Mouse (Mus musculus) c-Kit-negative CD71-positive TER-119-positive erythroid progenitor cells, embryonic 14.5 days (primary cell): ENCODE data around the gene Gm11639.
A peak's percentile ranks its signal among the peaks of the same experiment; 100 is the strongest.

Experiments
- DNase-seq: peaks from one replicate; pipeline ENCODE4 v3.0.0-alpha.2; 2013; ENCODE audit warnings: low read depth, low spot score

The Gm11639 gene

GRCm38 (mm10) chr11:105152357-105152899, 466.9 kb downstream of the Gm11639 start:
- peak; percentile 69 for DNase-seq

- peak; percentile 70 for DNase-seq
Observed at GRCm38 (mm10) chr11:105153068-105153833, 467.7 kb downstream of the Gm11639 start.

GRCm38 (mm10) chr11:105155915-105156314, 470.4 kb downstream of the Gm11639 start:
- DNase-seq = no peak

GRCm38 (mm10) chr11:105156748-105157267, 471.3 kb downstream of the Gm11639 start:
- DNase-seq = no peak

DNA sequence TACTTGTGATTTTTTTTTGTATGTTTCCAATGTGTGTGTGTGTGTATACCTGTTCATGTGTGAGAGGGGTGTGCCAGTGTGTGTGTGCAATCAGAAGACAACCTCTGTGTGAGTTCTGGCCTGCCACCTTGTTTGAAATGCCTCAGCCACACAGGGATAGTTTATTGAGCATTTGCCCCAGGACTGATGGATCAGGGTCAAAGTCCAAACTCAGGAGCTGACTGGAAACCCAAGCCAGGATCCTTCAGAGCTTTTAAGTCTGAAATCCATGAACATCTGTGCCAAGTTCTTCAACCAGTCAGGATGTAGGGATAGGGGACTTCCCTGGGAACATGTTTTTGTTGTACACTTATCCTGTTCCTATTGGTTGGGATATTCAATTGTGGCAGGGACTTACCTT, 472.5 kb downstream of the Gm11639 start:
- DNase-seq = no peak

DNA sequence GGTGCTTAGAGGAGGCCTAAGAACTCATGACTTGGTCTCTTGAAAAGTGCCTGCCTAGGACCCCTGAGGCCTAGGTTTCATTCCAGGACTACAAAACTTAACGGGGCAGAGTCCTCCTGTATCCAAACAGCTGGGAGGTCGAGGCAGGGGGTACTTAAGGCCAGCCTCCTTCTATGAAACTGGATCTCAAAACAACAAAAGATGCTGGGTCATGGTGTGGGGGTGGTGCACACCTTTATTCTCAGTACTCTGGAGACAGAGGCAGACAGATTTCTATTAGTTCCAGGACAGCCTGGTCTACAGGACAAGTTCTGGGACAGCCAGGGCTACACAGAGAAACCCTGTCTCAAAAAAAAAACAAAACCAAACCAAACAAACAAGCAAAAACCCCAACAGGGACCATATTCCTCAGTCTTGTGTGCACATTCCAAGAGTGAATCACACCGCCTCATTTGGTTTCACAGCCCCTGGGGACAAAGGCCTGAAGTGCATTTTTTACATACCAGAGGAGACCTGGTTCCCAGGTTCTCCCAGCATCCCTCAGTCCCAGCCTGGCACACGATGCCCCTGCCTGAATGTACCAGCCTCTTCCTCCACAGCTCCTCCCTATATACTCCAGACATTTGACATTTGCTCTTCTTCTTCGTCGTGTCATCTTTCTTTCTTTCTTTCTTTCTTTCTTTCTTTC, 474.3 kb downstream of the Gm11639 start:
- no peak for DNase-seq

DNA sequence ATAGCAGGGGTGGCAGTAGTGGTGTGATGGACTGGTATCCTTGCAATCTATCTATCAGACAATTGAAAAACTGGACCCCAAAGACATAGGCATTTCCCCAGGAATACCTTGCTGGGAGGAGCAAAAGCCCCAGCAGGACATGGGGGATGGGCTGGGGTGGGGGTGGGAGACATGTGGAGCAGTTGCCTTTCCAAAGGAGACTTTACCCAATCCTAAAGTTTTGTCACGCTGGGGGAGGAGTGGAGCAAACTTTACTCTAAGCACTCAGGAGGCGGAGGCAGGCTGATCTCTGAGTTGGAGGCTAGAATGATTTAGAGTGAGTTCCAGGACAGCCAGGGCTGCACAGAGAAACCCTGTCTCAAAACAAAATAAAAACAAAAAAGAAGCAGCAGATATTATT, 475.9 kb downstream of the Gm11639 start:
- no peak for DNase-seq

DNA sequence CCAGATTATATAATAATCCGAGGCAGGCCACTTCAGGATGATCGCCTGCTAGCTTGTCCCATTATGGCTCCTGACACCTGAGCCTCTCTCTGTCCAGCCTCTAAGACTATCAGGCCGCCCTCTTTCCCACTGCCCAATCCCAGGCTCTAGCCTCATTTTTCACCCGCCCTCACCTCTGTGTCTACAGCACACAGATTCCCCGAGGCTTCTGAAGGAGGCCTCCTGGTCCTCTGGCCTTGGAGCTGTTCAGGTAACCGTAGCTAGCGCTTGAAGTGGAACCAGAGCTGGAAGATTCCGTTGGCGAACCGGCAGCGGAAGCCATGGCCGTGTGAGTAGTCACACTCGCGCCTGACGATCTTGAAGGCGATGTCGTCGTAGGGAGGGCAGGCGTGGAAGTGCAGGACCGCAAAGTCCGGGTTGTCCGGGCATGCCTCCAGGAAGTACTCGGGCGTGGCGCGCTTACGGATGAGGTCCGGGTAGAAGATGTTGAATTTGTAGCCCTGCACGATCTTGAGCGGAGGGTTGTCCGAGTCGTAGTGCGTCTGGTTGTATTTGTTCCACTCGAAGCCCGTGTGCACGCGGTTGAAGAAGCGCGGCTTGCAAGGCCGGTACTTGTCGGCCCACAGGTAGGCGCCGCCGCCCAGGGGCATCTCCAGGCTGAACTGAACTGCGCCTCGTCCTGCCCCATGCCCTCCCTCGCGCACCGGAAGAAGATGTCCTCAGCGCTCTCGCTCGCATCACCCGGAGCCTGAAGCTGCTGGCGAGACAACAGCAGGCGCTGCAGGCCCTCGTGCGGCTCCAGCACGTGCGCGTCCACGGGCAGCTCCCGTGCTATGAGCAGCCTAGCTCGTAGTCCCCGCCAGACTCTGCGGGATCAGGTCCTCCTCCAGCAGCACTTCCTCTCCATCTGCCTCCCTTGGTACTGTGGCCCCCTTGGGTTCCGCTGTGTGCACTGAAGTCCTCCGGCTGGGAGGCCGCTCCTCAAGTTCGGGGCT, 479.3 kb downstream of the Gm11639 start:
- DNase-seq = no peak

- no peak for DNase-seq
Observed at GRCm38 (mm10) chr11:105166780-105167179, 481.3 kb downstream of the Gm11639 start.
